Mouse (Mus musculus): ENCODE measurements at regions not wholly inside any gene's neighbourhood (a gene's known extent, or its start where the extent isn't known, plus 50 kb on each side); places are given as distances from the start of the nearest gene placed in this dataset.
A peak's percentile ranks its signal among the peaks of the same experiment; 100 is the strongest.

DNA sequence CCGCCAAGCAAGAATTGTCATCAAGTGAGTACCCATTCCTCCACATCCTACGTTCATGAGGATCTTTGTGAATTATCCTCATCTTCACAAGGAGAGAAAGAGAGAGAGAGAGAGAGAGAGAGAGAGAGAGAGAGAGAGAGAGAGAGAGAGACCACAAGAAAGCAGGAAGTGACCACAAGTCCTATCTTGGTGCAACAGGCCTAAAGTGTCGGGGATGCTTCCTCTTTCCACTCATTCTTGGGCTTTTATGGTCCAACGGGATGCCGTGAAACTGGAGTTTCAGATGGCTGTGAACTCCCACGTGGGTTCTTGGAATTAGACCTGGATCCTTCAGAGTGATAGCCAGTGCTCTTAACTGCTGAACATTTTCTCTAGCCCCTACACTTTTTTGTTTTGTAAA, 53.1 kb upstream of the Rai14 start:
- DNase-seq (ENCODE audit: low spot score in 2 of 2), result no peak

DNA sequence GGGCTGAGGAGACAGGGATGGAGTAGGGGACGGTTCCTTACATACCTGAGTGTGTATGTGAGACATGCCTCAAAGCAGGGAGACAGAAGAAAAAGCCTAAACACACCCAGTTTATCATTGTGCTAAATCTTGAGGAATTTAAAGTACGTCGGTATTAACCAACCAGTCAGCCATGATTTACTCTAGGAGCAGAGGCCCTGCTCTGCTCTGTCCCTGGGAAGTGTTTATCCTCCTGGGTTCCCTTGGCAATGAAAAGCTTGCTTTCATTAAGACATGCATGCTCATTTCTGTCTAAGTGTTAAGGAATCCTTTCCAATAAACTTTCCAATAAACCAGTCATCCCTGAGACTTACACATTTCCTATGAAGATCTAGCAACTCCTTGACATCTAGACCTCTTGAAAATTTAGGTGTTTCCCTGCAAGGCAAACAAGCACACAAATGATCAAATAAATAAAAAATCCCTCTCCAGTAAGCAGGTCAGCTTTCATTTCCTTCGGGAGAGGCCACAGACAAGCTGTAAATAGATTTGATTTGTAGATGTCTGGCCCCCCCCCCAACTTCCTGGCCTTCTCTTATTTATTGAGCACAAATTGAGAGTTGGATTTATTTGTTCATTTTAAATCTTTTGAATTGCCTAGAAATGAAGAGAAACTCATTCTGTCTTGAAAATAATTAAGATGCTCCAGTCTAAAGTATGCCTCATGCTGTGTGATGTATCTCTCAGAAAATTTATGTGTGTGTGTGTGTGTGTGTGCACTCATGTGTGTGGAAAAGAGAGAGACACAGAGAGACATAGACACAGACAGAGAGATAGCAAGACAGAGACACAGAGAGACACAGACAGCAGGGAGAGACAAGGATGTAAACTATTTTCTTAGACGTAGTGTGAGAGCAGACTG, 56.2 kb upstream of the Rai14 start:
- no peak for DNase-seq (ENCODE audit: low spot score in 2 of 2)

DNA sequence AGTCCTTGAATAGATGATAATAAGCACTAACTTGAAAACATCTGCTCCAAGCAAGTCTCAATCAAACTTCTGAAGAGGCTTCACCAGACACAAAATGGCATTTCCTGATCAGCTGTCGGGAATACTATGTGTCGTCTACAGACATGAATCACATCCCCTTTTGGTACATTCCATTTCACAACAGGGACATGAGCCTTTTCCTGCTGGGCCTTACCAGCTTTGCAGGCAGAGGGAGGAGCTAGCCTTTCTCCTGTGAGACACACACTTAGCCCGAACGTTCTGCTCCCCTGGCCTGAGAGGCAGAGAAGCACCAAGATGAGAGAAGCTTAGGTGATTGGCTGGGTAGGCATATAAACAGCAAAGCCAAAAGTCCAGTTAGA, 56.9 kb upstream of the Rai14 start:
- DNase-seq (ENCODE audit: low spot score in 2 of 2), result no peak

DNA sequence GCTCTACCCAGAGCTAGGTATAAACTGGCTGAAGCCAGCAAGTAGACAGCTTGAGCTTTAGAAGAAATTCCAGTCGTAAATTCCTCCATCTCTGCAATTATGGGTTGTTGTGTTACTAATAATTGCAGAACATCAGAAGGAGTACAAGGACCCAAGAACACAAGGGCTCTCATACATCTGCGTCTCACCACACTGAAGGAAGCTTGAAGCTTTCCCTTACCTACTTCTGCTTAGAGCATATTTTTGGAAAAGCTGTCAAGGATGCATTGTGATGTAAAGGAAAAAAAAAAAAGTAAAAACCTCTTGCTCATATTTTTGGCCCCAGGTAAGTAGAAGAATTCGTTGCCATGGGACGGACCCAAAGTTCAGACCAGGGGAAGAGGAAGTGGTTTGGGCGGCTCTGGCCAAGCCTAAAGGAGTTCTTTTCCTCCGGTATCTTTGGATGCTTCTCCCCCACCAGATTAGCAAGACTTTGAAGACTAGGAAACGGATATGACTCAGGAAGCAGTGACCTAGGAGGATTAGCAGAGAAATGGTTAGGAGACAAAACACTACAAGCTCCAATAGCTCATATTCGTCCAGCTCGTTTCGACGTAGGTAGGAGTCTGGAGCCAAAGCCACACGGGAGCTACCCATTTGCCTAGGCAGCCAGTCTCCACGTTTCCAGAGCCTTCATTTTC, 65.7 kb upstream of the Rai14 start:
- no peak for DNase-seq (ENCODE audit: low spot score in 2 of 2)

DNA sequence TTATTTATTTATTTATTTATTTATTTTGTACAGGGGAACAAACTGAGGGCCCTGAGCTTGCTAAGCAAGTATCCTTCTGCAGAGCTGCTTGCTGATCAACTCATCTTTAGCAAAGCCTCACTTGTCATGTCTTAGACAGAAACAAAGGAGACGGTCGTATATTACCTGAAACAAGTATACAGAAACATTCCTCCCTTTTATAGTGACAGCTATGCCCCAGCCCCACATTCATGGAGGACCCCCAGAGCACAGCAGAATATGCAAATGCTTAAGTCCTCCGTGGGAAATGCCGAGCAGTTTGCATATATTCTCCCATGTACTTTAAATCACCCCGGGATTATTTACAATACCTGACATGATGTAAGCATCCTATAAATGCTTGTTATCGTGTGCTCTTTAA, 74.9 kb upstream of the Rai14 start:
- no peak for DNase-seq (ENCODE audit: low spot score in 2 of 2)

DNA sequence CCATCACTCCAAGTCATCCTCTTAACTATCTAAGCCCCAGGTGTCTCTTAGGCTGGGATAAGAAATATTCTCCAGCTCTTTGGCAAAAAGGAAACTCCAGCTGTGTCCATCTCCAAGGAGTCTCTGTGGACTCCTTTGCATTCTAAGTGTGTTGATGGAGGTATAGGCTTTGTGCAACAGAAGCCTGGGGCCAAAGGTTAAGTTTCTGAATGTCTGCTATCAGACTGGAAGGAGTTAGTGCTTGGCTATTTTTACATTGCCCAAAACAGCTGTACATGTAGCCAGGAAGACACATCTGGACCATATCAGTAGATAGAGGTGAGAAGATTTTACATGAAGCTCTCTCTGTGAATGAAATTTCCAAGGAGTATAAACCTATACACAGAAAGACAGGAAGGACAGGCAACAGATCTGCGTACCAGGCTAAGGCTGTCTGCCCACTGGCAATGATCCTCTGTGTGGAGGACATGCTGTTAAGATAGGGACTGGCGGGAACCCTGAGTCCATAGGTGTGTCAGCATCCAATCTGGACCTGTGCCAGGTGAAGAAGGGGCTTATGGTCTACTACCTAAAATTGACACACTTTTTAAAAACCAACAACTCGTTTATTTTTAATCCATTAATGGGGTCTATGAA, 76.6 kb upstream of the Rai14 start:
- DNase-seq (ENCODE audit: low spot score in 2 of 2), result peak in 1 of 2 experiments; percentile 7

DNA sequence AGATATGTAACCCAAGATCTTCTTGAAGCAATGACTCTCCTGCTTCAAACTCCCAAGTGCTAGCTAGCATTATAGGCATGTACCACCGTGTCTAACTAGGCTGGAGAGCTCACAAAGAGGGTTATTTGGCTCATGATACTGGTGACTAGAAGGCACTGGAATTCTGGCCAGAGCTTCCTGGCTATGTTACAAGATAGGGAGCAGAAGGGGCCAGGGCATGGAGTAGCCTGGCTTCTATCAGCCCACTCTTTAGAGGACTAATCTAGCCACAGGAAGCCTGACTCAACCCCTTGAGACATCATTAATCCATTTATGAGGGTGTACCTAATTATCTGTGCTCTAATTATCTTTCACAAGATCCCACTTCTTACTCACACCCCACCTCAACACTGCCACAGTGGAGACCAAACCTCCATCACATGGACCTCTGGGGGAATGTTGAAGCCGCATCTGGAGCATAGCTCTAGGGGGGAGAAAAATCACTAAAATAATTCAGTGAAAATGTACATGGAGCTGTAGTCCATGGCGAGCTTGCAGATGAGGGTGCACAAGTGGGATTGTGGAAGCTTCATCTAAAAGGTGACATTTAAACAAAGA, 77.2 kb upstream of the Rai14 start:
- peak in 1 of 2 experiments; percentile 15 for DNase-seq (ENCODE audit: low spot score in 2 of 2)

DNA sequence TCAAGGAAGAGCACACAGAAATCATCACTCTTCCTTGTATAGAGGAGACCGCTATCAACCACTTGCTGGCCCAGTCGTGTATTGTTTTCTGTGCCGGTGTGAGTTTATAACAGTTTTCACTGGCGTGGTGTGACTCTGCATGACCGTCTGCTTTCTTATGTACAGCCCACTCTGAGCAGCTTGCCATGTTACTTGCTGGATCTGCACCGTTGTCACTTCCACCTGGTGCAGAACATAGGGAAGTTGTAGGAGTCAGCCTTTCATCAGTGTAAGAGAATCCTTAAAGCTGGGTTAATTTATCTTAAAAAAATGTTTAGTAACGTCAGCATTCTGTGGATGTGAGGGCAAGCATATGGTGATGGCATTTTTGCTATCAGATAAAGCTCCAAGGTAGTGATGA, 77.7 kb upstream of the Rai14 start:
- DNase-seq (ENCODE audit: low spot score in 2 of 2), result peak in 1 of 2 experiments; percentile 7

DNA sequence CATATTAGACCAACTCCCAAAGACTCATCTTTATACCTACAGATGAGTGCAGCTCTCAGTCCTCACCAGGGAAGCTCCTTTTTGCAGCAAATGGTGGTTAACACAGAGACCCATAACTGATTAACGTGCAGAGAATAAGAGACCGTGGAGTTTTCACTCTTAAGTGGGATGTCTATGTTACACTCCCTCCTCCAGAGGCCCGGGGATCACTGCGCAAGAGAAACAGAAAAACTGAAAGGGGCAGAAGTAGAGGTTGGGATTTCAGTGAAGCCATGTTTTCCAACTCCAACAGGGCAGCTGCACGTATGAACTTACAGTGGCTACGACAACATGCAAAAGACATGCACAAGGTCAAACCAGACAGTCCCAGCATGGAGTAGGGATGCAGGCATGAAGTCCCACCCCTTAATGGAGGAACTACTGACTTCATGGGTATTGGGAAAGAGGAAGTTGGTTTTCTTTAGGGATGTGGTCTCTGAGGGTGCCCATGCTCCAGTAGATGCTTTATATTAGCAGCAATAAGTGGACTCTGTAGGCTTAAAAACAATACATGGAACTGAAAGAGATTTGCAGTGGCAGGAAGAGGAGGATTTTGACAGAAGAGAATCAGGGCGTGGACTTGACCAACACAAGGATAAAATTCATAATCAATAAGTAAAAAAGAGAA, 80.8 kb upstream of the Rai14 start:
- peak in 1 of 2 experiments; percentile 2 for DNase-seq (ENCODE audit: low spot score in 2 of 2)

DNA sequence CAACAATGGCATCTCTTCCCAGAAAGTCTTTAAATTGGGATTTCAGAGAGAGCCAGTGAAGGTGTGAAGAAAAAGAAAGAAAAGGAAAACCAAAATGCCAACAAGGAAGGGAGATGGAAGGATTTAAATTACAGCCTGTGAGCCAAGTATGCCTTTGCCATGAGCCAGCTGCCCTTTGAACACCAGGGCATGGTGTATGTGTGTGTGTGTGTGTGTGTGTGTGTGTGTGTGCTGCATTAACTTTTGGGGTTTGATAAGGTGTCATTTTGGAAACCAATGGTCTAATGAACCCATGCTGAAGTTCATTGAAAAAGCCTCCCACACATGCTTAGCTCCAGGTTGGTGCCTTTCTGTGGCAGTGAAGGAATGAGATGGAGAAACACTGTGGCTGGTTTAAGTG, 85.2 kb upstream of the Rai14 start:
- peak in 1 of 2 experiments; percentile 0 for DNase-seq (ENCODE audit: low spot score in 2 of 2)

DNA sequence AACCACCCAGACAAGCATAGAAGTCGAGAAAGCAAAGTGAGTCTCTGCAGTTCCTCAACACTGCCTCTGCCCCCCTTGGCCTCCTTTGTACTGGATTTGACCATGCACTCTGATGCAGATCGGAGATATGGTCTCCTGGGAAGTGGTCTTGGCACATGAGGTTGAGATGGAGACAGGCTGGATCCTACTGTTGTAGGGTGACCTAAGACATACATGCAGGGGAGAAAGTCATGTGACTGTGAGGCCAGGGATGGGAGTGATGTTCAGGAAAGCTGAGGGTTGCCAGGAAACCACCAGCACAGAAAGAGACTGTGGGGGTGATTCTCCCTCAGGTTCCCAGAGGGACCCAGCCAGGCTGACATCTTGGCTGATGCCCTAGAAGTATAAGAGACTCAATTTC, 99.8 kb upstream of the Rai14 start:
- DNase-seq (ENCODE audit: low spot score in 2 of 2), result no peak

DNA sequence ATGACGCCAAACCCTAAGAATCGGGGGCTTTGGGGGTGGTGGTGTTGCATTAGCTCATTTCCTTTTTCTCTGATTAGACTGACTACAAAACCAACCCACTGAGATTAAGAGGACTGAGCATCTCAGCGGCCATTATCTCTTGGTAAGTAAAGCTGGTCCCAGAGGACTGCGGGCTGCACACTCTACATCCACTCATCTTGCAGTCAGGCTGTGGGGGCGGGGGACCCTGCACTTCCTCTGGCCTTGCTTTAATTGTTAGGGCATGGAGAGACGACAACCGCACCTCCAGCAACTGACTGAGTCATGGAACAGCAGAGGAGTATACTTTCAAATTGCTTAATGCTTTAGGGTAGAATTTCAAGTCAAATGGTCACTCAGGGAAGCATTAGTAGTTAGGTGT, 100.3 kb upstream of the Rai14 start:
- DNase-seq (ENCODE audit: low spot score in 2 of 2), result no peak

DNA sequence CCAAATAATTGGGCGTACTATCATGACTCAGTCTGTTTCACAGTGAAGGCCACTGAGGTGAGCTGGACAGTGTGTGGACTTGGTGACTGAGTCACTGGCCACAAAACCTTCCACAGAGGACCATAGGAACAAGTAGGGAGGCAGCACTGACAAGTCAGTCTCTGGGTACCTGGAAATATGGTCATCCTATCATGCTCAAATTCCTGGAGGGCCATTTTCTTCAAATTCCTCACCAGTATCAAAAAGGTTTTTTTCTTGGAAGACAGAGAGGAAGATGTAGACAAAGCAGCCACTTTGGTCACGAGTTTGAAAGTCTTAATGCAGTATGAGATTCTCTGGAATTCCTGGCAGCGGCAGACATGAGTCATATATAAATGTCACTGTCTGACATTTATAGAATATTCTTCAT, 101.8 kb upstream of the Rai14 start:
- DNase-seq (ENCODE audit: low spot score in 2 of 2), result no peak

DNA sequence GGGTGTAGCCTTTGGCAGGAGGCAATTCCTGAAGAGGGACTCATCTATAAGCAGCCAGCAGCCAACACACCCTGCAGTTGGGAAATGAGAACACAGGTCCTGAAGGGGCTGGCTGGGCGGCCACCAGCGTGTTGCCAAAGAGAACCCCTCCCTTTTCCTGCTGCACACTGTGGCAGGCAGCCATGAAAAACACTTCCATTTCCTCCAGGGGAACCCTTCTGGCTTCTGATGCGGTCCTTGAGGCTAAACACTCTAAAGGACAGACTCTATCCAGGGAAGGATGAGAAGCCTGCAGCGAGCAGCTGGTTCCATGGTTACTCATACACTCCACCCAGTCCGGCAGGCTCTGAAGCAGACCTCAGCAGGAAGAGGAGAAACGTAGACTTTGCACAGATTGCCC, 103.8 kb upstream of the Rai14 start:
- peak in 1 of 2 experiments; percentile 19 for DNase-seq (ENCODE audit: low spot score in 2 of 2)

DNA sequence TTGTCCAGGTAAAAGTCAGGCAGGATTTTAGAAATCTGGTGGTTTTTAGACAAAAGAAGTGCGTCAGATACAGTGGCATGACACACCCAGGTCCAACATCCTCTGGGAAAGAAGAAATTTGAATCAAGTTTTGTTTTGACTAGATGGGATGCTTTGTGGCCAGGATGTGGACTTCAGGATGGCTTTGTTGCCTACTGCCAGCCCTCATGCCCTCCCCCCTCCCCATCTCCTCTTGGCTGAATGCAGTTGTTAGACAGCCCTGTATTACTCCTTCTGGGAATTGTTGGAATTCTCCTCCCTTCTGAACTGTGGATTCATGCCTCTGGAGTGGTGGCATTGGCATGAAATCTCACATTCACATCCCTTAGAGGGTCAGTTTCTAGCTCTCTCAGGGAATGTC, 104.3 kb upstream of the Rai14 start:
- no peak for DNase-seq (ENCODE audit: low spot score in 2 of 2)

DNA sequence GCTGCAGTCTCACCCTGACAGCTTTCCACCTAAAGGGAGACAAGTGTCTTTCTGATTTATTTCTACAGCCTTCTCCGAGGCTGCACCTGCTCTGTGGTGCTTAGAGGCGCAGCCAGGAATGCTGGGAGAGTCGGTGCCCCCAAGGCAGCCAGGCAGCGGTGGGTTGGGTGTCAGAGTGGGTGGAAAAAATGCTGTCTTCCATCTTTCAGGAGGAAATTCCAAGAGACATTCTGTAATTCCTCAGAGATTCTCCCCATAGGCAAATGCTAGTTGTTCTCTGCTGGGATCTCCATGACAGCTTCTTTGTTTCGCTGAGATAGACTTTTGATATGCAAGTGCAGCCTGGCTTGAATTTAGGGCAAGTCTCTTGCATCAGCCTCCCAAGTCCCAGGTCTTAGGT, 109.5 kb upstream of the Rai14 start:
- DNase-seq (ENCODE audit: low spot score in 2 of 2), result no peak

DNA sequence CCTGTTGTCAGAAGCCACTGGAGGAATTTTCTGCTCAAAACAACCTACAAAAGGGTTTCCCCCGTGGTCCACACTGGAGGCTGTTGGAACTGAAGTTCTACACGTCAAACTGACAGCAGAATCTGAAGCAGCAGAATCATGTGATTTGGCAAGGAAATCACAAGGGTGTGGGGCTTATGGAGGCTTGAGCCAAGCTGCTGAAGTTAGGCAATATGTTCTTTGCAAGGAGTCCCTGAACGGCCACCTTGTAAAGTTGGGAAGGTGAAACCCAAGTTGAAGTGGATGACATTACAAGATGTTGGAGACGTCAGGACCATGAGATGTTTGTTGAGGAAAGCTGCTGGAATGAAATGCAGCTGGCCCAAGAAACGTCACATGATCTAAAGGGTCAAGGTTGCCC, 115.2 kb upstream of the Rai14 start:
- no peak for DNase-seq (ENCODE audit: low spot score in 2 of 2)

DNA sequence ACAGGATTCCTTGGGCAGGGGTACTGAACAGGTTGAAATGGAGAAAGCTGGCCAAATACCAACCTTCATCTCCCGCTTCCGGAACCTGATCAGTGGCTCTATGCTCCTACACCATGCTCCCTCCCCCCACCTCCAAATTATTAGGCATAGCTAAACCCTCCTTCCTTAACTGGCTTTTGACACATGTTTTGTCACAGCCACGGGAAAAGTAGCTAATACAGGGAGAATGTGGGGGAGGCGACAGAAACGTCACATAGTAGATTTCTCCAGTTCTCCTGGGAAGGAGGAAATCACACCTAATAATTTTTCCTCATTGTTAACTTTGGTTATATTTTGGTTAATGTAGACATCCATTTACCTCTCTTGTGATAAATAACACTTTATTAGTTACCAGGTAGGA, 116.1 kb upstream of the Rai14 start:
- no peak for DNase-seq (ENCODE audit: low spot score in 2 of 2)

DNA sequence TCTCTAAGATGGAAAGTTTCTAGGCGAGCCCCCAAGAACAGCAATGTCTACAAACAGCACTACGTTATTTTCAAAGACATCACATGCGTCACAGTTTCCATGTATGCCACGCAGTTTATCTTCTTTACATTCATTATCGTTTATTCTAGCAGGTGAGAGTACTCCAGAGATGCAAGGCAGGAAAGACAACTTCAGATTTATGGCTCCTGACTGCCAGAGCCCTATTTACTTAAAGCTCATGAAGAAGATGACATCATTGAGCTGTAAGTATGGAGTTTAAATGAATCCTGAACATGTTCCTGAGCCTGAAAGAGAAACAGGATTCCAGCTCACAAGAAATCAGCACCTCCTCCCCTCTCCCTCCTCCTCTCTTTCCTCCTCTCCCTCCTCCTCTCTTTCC, 116.7 kb upstream of the Rai14 start:
- no peak for DNase-seq (ENCODE audit: low spot score in 2 of 2)

DNA sequence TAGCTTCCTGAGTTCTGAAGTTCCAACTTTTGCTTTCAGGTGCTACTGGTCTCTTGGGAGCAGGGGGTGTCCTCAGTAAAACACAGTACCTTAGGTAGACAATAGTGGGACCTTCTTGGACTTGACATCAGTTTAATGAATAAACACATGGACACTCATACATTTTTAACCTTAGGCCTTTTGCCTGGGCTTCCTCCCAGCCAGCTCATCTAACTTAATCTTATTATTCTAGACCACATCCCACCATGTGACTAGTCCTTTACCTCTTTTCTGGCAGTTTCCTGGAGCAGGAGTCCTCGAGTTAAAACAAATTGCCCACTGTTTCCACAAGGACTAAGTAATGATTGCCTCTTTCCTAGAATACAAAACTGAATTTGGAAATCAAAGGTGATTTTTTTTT, 117.9 kb upstream of the Rai14 start:
- DNase-seq (ENCODE audit: low spot score in 2 of 2), result no peak

DNA sequence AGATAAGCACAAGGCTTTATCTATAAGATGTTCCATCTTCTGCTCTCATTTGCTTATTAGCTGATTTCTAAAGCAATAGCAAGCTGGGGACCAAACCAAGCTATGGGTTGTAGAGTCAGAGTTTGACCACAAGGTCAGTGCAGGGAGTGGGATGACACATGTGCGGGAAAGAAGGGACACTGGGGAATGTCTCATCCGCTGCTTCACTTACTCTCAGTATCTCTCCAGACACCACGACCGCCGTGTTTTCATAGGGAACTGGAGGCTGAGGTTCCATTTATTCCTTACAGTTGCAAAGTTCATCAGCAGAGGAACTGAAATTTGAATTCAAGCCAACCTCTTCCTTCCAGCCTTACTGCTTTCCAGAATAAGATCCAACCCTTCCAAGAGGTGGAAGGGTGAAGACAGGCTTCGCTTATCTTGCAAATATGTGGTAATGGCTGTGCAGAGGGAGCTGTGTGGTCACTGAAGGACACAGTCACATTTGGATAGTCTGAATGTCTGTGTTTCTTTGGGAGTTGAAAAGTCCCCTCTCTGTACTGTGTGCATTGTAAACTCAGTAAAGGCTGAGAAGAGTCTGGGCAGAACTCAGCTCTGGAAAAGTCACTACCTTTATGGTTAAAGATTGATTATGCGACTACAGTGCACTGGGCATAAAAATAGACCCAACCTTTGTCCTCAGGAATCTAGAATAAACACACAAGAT, 118.1 kb upstream of the C1qtnf3 start:
- no peak for DNase-seq (ENCODE audit: low spot score in 2 of 2)

All from layer of hippocampus, postnatal 10 days (tissue).